Mouse (Mus musculus) C2C12 (cell line): ENCODE measurements around the gene Borcs5.

Experiments used
- CEBPB ChIP-seq: IDR thresholded peaks from one replicate; pipeline ENCODE4 v1.6.1; 2011; ENCODE audit warnings: low read depth, mild to moderate bottlenecking, control low read depth, moderate library complexity
- CTCF ChIP-seq: IDR thresholded peaks from one replicate; pipeline ENCODE4 v1.5.1; 2011; ENCODE audit not compliant: control insufficient read depth, insufficient read depth, insufficient read length
- MAX ChIP-seq: IDR thresholded peaks from one replicate; pipeline ENCODE4 v1.6.1; 2011; ENCODE audit warnings: mild to moderate bottlenecking, control low read depth

DNA sequence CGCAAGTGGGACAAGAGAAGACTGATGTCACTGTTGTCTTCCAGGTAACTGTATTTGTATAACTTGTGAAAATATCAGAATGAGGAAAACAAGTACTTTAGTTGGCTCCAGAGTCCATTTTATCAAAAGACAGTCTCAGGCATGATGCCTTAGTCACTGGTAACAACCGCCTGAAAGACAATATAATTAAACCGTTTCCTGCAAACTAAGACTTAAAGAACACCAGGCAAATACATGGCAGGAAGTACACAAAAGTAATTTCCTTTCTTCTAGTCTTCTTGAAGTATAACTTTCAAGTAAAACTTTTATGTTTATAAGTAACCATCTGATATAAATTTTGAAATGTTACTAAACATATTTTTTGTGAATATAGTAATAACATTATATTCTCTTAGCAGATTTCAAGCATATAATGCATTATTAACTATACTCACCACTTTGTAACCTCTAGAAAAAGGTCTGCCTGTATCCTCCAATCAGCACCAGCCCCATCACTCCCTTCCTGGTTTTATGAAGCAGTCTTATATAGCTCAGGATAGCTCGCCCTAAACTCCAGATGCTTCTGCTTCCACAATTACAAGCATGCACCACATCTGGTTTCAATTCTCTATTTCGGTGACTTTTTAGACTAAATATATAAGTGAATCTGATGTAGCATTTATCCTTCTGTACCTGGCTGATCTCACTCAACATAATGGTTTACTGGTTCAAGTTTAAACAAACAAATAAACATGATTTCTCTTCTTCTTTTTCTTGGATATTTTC lies 112.8 kb downstream of the Borcs5 start:
- TF ChIP-seq CTCF: no peak
- no peak for TF ChIP-seq CEBPB
- TF ChIP-seq MAX: no peak
